Mouse (Mus musculus): ENCODE measurements around the gene Bpifa5. TPM values are rescaled to one million over a fixed set of nuclear protein-coding genes. Genes with fewer than 3 reads are reported as not detected.
"Not testable (repeated sequence)": the region's sequence is repeated elsewhere in the genome, so short reads cannot be mapped to it uniquely, and the experiment has no call there.

Bpifa5 gene
- total RNA-seq (2022) = not detected

DNA sequence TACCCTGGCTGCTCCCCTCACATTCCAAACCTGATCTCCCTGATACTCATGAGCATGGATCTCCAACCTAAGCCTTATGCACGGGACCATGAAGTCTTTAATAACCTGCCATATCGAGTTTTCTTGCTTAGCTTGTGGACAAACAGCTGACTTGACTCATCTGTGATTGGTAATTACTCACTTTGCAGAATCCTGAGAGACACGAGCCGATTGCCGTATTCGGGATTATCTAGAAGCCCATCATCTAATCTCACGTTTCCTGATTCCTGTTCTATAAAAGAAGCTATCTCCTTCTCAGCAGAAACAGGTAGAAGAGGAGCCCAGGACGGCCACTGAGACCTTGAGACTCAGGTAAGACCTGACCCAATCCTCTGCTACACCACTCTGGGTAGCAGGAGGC is at the start of gene Bpifa5:
Bpifa5 (plus strand) TSS at position 301 of the 400 bp plus-strand sequence.
- DNase-seq (ENCODE audit: low spot score in 2 of 2) = no peak

- DNase-seq (ENCODE audit: low spot score in 2 of 2) = no peak
These were observed 45.0 kb upstream of the Bpifa5 start for GRCm38 (mm10) chr2:154117381-154117780.

DNA sequence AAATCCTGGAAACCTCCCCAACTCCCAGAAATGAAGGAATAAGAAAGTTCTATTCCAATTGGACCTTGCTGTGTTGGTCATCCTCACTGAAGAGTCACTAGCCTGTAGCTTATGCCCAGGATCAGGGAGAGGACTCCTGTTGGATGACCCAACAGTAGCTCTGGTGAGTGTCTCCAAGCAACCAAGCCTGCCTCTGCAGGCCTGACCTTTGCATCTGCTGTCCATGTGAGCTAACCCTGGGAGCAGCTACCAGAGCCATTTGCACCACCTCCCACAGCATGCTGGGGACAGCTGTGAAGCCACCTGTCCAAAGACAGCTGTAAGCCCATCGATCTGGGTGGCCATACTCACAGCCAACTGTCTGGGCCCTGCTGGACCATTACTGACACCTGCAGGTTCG is 32.3 kb upstream of the Bpifa5 start, which contains the start of gene Bpifa3:
Bpifa3 (plus strand) TSS at position 217 of the 400 bp plus-strand sequence.
- no peak for DNase-seq (ENCODE audit: low spot score in 2 of 2)

- DNase-seq (ENCODE audit: low spot score in 2 of 2) = no peak
These were observed 19.8 kb upstream of the Bpifa5 start, which contains the start of gene Bpifa1 for GRCm38 (mm10) chr2:154142580-154142979. Gene Bpifa1 (plus strand): TSS chr2:154142880.

DNA sequence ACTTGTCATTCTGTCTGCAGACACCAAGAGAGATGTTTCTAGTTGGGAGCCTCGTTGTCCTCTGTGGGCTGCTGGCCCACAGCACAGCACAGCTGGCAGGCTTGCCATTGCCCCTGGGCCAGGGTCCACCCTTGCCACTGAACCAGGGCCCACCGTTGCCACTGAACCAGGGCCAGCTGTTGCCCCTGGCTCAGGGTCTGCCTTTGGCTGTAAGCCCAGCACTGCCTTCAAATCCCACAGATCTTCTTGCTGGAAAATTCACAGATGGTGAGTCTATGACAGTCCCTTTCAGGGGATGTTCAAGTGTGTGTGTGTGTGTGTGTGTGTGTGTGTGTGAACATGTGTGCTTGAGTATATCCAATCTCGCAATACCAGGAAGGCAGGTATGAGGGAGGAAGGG is 18.7 kb upstream of the Bpifa5 start:
- DNase-seq (ENCODE audit: low spot score in 2 of 2) = no peak

DNA sequence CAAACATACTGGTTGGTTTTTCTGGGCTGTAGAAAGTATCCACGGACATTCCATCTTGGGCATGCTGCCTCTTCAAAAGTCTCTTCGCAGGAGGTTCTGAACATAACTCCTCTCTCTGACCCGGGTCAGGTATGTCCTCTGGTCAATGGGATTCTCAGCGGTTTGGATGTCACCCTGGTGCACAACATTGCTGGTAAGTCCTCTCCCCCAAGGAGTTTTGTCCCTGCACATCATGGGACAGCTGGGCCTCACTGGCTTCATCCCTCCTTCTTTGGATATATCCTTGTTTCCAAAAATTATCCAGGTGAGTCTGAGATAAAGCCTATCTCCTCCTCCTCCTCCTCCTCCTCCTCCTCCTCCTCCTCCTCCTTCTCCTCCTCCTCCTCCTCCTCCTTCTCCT is 14.9 kb upstream of the Bpifa5 start:
- no peak for DNase-seq (ENCODE audit: low spot score in 2 of 2)

- DNase-seq (ENCODE audit: low spot score in 2 of 2) = no peak
These were observed 4.0 kb upstream of the Bpifa5 start for GRCm38 (mm10) chr2:154158433-154158832.

- DNase-seq (ENCODE audit: low spot score in 2 of 2) = no peak
These were observed 899 bp downstream of the Bpifa5 start for GRCm38 (mm10) chr2:154163306-154163705.

- no peak for DNase-seq (ENCODE audit: low spot score in 2 of 2)
These were observed 6.8 kb downstream of the Bpifa5 start for GRCm38 (mm10) chr2:154169172-154169571.

- no peak for DNase-seq (ENCODE audit: low spot score in 2 of 2)
These were observed 9.2 kb downstream of the Bpifa5 start for GRCm38 (mm10) chr2:154171621-154172020.

GRCm38 (mm10) chr2:154173313-154173712 is 10.9 kb downstream of the Bpifa5 start:
- no peak for DNase-seq (ENCODE audit: low spot score in 2 of 2)

DNA sequence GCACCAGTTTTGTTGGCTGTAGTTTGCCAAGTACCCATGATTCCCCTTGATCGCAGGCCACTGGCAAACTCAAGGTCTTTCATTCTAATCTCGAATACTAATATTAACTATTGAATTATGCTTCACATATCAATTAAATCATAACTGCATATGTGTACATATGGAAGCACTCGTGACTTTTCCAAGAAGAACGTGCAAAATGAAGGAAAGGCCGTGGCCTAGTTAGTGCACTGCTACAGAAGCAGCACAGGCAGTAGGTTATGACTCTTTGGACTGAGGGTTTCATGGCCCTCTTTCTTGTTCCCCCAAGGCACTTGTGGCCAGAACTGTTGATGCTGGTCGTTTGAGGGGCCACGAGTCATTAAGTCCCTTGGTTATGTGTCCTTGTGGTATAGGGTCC is 19.5 kb downstream of the Bpifa5 start:
- DNase-seq (ENCODE audit: low spot score in 2 of 2) = not testable (repeated sequence)

DNA sequence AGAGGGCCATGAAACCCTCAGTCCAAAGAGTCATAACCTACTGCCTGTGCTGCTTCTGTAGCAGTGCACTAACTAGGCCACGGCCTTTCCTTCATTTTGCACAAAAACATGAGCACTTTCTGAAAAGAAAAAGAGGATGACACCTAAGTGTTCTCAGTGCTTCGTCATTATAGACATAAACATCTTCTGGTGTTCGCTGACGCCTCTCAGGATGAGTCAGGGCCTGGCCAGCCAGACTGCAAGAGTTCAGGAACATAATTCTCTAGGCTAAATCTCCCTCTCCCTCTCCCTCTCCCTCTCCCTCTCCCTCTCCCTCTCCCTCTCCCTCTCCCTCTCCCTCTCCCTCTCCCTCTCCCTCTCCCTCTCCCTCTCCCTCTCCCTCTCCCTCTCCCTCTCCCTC is 20.7 kb downstream of the Bpifa5 start:
- peak in 1 of 2 experiments; percentile 48 for DNase-seq (ENCODE audit: low spot score in 2 of 2)

GRCm38 (mm10) chr2:154185319-154185718 is 22.9 kb downstream of the Bpifa5 start:
- no peak for DNase-seq (ENCODE audit: low spot score in 2 of 2)

DNA sequence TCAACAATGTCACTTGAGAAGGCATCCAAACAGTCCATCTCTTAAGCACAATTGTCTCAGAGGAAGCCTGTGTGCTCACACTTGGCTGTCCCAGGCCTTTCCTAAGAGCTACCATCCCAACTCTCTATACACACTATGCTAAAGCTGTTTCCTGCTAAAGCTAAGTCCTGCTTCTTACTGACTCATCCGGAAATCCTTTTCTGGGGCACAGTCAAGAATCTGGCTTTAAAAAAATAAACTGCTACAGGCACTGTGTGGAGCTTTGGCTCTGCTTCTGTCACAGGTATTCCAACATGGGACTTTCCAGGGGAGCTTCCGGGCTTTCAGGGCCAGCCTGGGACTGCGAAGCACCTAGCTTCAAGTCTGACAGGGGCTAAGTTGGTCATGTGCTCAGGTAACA is 23.3 kb downstream of the Bpifa5 start:
- no peak for DNase-seq (ENCODE audit: low spot score in 2 of 2)

GRCm38 (mm10) chr2:154187468-154187867 is 25.1 kb downstream of the Bpifa5 start:
- DNase-seq (ENCODE audit: low spot score in 2 of 2) = no peak

- no peak for DNase-seq (ENCODE audit: low spot score in 2 of 2)
These were observed 27.5 kb downstream of the Bpifa5 start for GRCm38 (mm10) chr2:154189877-154190434.

DNA sequence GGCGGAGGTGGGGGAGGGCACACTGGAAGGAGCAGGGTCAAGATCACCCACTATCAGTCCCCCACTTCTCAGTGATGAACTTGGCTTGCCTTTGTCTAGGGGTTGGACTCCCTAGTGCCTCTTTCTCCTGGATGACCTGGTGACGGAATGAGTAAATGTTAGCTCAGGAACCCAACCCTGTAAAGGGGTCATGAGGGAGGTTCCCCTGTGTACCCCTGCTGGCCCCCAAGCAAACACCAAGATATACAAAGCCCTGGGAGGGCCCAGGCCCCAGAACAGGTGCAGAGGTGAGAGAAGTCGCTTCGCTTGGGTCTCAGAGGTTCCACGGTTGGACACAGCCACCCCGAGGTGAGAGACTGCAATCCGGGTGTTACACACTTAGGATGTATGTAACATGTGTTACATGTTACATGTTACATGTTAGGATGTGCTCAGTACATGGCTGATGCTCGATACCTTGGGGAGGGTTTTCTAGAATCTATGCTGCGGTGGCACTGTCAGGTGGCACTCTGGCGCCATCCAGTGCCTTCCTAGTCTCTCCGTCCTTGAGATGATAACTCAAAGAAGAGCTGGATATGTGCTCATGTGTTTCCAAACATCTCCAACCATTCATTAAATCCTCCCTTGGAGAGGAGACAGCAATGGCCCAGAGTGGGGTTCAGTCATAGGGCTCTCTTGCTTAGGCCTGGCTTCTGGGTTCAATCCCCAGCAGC is 28.3 kb downstream of the Bpifa5 start, which contains the start of gene Bpifb1:
Bpifb1 (plus strand) TSS at position 273 of the 713 bp plus-strand sequence.
- DNase-seq (ENCODE audit: low spot score in 2 of 2) = no peak

GRCm38 (mm10) chr2:154192141-154192540 is 29.7 kb downstream of the Bpifa5 start:
- DNase-seq (ENCODE audit: low spot score in 2 of 2) = no peak

DNA sequence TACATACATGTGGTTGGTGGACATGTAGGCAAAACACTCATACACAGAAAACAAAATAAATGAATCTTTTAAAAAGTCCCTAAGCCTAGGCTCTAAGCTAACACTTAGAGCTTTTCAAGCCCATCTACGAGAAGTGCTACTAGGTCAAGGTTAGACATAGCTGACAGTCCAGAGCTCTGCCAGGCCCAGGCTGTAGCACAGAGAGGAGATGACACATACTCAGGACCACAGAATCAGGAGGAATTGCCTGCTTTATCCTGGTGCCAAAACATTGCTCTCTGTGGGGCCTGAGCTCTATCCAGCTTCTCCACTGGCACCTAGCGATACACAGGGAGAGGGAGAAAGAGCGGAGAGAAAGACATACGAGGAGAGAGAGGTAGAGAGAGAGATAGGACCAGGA is 30.7 kb downstream of the Bpifa5 start:
- DNase-seq (ENCODE audit: low spot score in 2 of 2) = no peak

- no peak for DNase-seq (ENCODE audit: low spot score in 2 of 2)
These were observed 31.6 kb downstream of the Bpifa5 start for GRCm38 (mm10) chr2:154193994-154194504.

DNA sequence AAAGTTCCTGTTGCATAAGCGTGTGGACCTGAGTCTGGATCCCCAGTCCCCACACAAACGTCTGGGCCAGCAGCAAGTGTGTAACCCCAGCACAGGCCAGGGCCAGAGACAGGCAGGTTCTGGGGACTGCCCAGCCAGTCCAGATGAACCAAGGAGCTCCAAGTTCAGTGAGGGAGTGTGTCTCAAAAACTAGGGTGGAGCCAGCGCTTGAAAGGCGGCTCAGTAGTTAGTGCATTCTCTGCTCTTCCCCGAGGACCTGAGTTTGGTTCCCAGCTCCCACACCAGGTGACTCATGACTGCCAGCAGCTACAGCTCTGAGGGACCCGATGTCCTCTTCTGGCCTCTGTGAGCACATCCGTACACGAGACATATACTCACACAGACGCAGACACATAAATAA is 34.6 kb downstream of the Bpifa5 start:
- DNase-seq (ENCODE audit: low spot score in 2 of 2) = no peak

DNA sequence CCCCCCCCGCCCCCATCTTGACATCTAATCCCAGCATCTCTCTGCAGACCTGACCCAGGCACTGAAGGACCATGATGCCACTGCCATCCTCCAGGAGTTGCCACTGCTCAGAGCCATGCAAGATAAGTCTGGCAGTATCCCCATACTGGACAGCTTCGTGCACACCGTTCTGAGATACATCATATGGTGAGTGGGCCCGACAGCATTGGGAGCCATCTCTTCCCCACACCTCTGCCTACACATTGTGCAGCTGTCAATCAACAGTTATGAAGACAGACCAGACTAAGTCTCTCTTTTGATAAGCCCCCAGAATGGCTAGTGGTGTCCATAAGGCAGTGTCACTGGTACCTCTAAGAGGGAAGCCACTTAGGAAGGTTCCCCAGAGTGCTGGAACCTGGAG is 42.2 kb downstream of the Bpifa5 start:
- DNase-seq (ENCODE audit: low spot score in 2 of 2) = peak in 1 of 2 experiments; percentile 30
